Mouse (Mus musculus) mouse trophoblast stem cell (cell line): Measurements from ENCODE around the gene Bcorl1.

Experiments used
- in situ Hi-C, 2 experiments: fragments of 300-500 bp; cut with MseI, MboI; formaldehyde crosslinking; loops; 2 replicates in 1 of 2; 3 replicates in 1 of 2; pipeline ENCODE4 v1.15.1; 2025

Bcorl1 gene

GRCm38 (mm10) chrX:48341141-48341540 lies at the start of gene Bcorl1:
TSS of gene Bcorl1 (plus strand) at chrX:48341358.
- in situ Hi-C loops, result no loop called here

- in situ Hi-C loops, result no loop called here
Measured at GRCm38 (mm10) chrX:48291413-48291812, 49.7 kb upstream of the Bcorl1 start.

- in situ Hi-C loops, result no loop called here
Measured at GRCm38 (mm10) chrX:48305356-48305755, 35.8 kb upstream of the Bcorl1 start.

- in situ Hi-C loops, result no loop called here
Measured at GRCm38 (mm10) chrX:48310706-48311517, 30.2 kb upstream of the Bcorl1 start.

GRCm38 (mm10) chrX:48311727-48312126 lies 29.4 kb upstream of the Bcorl1 start:
- in situ Hi-C loops, result no loop called here

GRCm38 (mm10) chrX:48314530-48315079 lies 26.6 kb upstream of the Bcorl1 start:
- in situ Hi-C loops, result no loop called here

GRCm38 (mm10) chrX:48317444-48317843 lies 23.7 kb upstream of the Bcorl1 start:
- in situ Hi-C loops, result no loop called here

- in situ Hi-C loops, result no loop called here
Measured at GRCm38 (mm10) chrX:48318194-48318593, 23.0 kb upstream of the Bcorl1 start.

- in situ Hi-C loops, result no loop called here
Measured at GRCm38 (mm10) chrX:48340441-48341049, 613 bp upstream of the Bcorl1 start.

- in situ Hi-C loops, result no loop called here
Measured at GRCm38 (mm10) chrX:48341621-48342161, 533 bp downstream of the Bcorl1 start.

GRCm38 (mm10) chrX:48342731-48343130 lies 1.6 kb downstream of the Bcorl1 start:
- in situ Hi-C loops, result no loop called here

- in situ Hi-C loops, result no loop called here
Measured at GRCm38 (mm10) chrX:48343461-48343952, 2.3 kb downstream of the Bcorl1 start.

GRCm38 (mm10) chrX:48343966-48344642 lies 2.9 kb downstream of the Bcorl1 start:
- in situ Hi-C loops, result no loop called here

- in situ Hi-C loops, result no loop called here
Measured at GRCm38 (mm10) chrX:48344643-48345384, 3.7 kb downstream of the Bcorl1 start.

GRCm38 (mm10) chrX:48345385-48345932 lies 4.3 kb downstream of the Bcorl1 start:
- in situ Hi-C loops, result no loop called here

- in situ Hi-C loops, result no loop called here
Measured at GRCm38 (mm10) chrX:48355346-48355745, 14.2 kb downstream of the Bcorl1 start.

GRCm38 (mm10) chrX:48365836-48366577 lies 24.8 kb downstream of the Bcorl1 start:
- in situ Hi-C loops, result no loop called here

- in situ Hi-C loops, result no loop called here
Measured at GRCm38 (mm10) chrX:48367841-48368240, 26.7 kb downstream of the Bcorl1 start.

- in situ Hi-C loops, result loop anchor here in 1 of 2 experiments (10.0 kb wide), 1 partner anchor 109 kb away; no protein-coding TSS in a partner anchor
Measured at GRCm38 (mm10) chrX:48383643-48384042, 42.5 kb downstream of the Bcorl1 start.

GRCm38 (mm10) chrX:48385927-48386326 lies 44.8 kb downstream of the Bcorl1 start:
- in situ Hi-C loops, result loop anchor here in 1 of 2 experiments (10.0 kb wide), 1 partner anchor 111 kb away; no protein-coding TSS in a partner anchor
